Mouse (Mus musculus) adrenal gland, postnatal 36 days (tissue): ENCODE results near the gene Styxl1. TPM values are rescaled to one million over a fixed set of nuclear protein-coding genes. Genes with fewer than 3 reads are reported as not detected.
A peak's percentile ranks its signal among the peaks of the same experiment; 100 is the strongest.

Experiments used
- DNase-seq, 2 experiments: peaks; one replicate each; pipeline ENCODE4 v3.0.0; 2021; ENCODE audit warnings: mixed read lengths in 1 of 2
- long read RNA-seq, 2 experiments: library from polyadenylated mRNA; stranded (forward); transcript quantifications; one replicate each; pipeline ENCODE4 v2.0.0; 2021; ENCODE audit warnings: borderline sequencing depth in 2 of 2
- total RNA-seq, 2 experiments: library from RNA; stranded (reverse); gene quantifications; 2 replicates each; pipeline ENCODE4 v1.2.3; 2021

Styxl1 gene
- under 1 TPM; 0.33 to 0.83 TPM for total RNA-seq
- long read RNA-seq, experiment 1 = 0 reads
- long read RNA-seq, experiment 2, partial matches to known transcripts = 0 of 1 reads
- long read RNA-seq, experiment 2, other reads (novel, unspliced or antisense) = 1 of 1 reads

- peak; percentile 59 to 60 for DNase-seq
Observed at GRCm38 (mm10) chr5:135777796-135778470, at the start of gene Styxl1. TSS of gene Styxl1 (minus strand) at chr5:135778385.

- DNase-seq = no peak
Observed at GRCm38 (mm10) chr5:135826225-135826624, 48.0 kb upstream of the Styxl1 start.

GRCm38 (mm10) chr5:135824517-135824916 lies 46.3 kb upstream of the Styxl1 start:
- DNase-seq = peak; percentile 16 to 29

- DNase-seq = no peak
Observed at GRCm38 (mm10) chr5:135822316-135822944, 44.2 kb upstream of the Styxl1 start.

GRCm38 (mm10) chr5:135818491-135818890 lies 40.3 kb upstream of the Styxl1 start:
- DNase-seq = no peak

GRCm38 (mm10) chr5:135812991-135813390 lies 34.8 kb upstream of the Styxl1 start:
- DNase-seq = peak; percentile 47 to 52

- DNase-seq = no peak
Observed at GRCm38 (mm10) chr5:135807263-135807637, 29.1 kb upstream of the Styxl1 start.

- DNase-seq = peak; percentile 90 to 91
Observed at GRCm38 (mm10) chr5:135806555-135807262, 28.5 kb upstream of the Styxl1 start, which contains the start of gene Srrm3. TSS of gene Srrm3 (plus strand) at chr5:135806890.

- no peak for DNase-seq
Observed at GRCm38 (mm10) chr5:135804735-135805134, 26.6 kb upstream of the Styxl1 start.

GRCm38 (mm10) chr5:135803676-135804075 lies 25.5 kb upstream of the Styxl1 start:
- no peak for DNase-seq

- no peak for DNase-seq
Observed at GRCm38 (mm10) chr5:135803135-135803534, 24.9 kb upstream of the Styxl1 start.

GRCm38 (mm10) chr5:135802641-135803040 lies 24.5 kb upstream of the Styxl1 start:
- DNase-seq = no peak

GRCm38 (mm10) chr5:135800927-135801326 lies 22.7 kb upstream of the Styxl1 start:
- no peak for DNase-seq

- no peak for DNase-seq
Observed at GRCm38 (mm10) chr5:135799746-135800145, 21.6 kb upstream of the Styxl1 start.

- DNase-seq = no peak
Observed at GRCm38 (mm10) chr5:135794859-135795181, 16.6 kb upstream of the Styxl1 start.

GRCm38 (mm10) chr5:135793996-135794858 lies 16.0 kb upstream of the Styxl1 start:
- DNase-seq = peak; percentile 91

- DNase-seq = no peak
Observed at GRCm38 (mm10) chr5:135782901-135783300, 4.7 kb upstream of the Styxl1 start.

GRCm38 (mm10) chr5:135780331-135780730 lies 2.1 kb upstream of the Styxl1 start:
- no peak for DNase-seq

- peak; percentile 99 to 100 for DNase-seq
Observed at GRCm38 (mm10) chr5:135778471-135779445, 573 bp upstream of the Styxl1 start, which contains the start of gene Mdh2. TSS of gene Mdh2 (plus strand) at chr5:135778480.

GRCm38 (mm10) chr5:135776546-135776945 lies 1.6 kb downstream of the Styxl1 start:
- no peak for DNase-seq

- no peak for DNase-seq
Observed at GRCm38 (mm10) chr5:135772519-135772918, 5.7 kb downstream of the Styxl1 start.
